Mouse (Mus musculus): ENCODE data around the gene Copa. TPM values are rescaled to one million over a fixed set of nuclear protein-coding genes. Genes with fewer than 3 reads are reported as not detected.

Copa gene
- total and polyA plus RNA-seq, 3 experiments, result 50.6 to 320 (median 166) TPM

GRCm38 (mm10) chr1:172155518-172155917 lies 73.2 kb downstream of the Copa start:
- Histone ChIP-seq H3K9me3 (replicated peaks) (no peaks in the 10 kb centered on the region), H3K27me3 (ENCODE audit: insufficient read depth, low read length) (no peaks in the 10 kb centered on the region), H3K4me3 (ENCODE audit: low read depth, low read length) (no peak overlapping the region), H3K4me1 (ENCODE audit: insufficient read depth, low read depth, low read length) (peaks cover 29% of the 10 kb centered on the region), H3K36me3 (replicated peaks) (peaks cover 66% of the 10 kb centered on the region)
- no peak for ATAC-seq (ENCODE audit: extremely low read depth, insufficient number of reproducible peaks, low FRiP score, poor library complexity, severe bottlenecking)
- DNase-seq (ENCODE audit: low spot score), result no peak
- TF ChIP-seq GATA1 (IDR thresholded peaks at IDR 0.05; ENCODE audit: borderline replicate concordance, low read length) (no peak), CTCF (IDR thresholded peaks at IDR 0.05; ENCODE audit: low read depth, low read length) (no peak), TAL1 (conservative IDR thresholded peaks at IDR 0.05; ENCODE audit: low read depth, low read length) (no peak), GATA2 (IDR thresholded peaks at IDR 0.05; ENCODE audit: borderline replicate concordance, low read depth, low read length) (no peak), POLR2AphosphoS5 (IDR thresholded peaks at IDR 0.05; ENCODE audit: insufficient replicate concordance, low read depth, low read length) (no peak)

GRCm38 (mm10) chr1:172159970-172160369 lies 77.6 kb downstream of the Copa start:
- DNase-seq (ENCODE audit: low spot score) (no peak), ATAC-seq (ENCODE audit: extremely low read depth, insufficient number of reproducible peaks, low FRiP score, poor library complexity, severe bottlenecking) (no peak)
- no peaks in the 10 kb centered on the region for H3K27me3 ChIP-seq (ENCODE audit: insufficient read depth, low read length)
- H3K4me3 ChIP-seq (ENCODE audit: low read depth, low read length), result no peak overlapping the region
- peaks cover 12% of the 10 kb centered on the region; the same call in 1 of the 2 replicates for H3K4me1 ChIP-seq (ENCODE audit: insufficient read depth, low read depth, low read length)
- H3K36me3 ChIP-seq (replicated peaks), result peaks cover 60% of the 10 kb centered on the region
- no peaks in the 10 kb centered on the region for H3K9me3 ChIP-seq (replicated peaks)
- no peak for TF ChIP-seq GATA1 (IDR thresholded peaks at IDR 0.05; ENCODE audit: borderline replicate concordance, low read length)
- TF ChIP-seq TAL1 (conservative IDR thresholded peaks at IDR 0.05; ENCODE audit: low read depth, low read length), result no peak
- TF ChIP-seq CTCF (IDR thresholded peaks at IDR 0.05; ENCODE audit: low read depth, low read length), result no peak
- no peak for TF ChIP-seq GATA2 (IDR thresholded peaks at IDR 0.05; ENCODE audit: borderline replicate concordance, low read depth, low read length)
- no peak for TF ChIP-seq POLR2AphosphoS5 (IDR thresholded peaks at IDR 0.05; ENCODE audit: insufficient replicate concordance, low read depth, low read length)

DNA sequence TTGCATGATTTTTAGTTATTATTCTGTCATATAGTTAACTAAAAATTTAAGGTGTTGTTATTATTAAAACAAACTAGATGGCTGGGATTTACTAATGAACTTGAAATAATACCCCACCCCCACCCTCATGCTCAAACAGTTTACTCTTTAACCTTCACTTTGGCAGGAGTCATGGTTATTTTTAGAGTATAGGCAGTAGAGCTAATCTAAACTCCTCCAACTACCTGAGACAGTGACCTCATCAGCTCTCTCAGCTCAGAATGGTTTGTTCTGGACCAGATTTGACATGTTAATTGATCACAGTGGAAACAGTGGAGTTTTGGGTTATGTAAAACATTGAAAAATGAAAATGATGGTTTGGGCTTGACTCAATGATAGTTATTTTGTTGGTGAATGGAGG lies 78.2 kb downstream of the Copa start:
- DNase-seq (ENCODE audit: low spot score) (no peak), ATAC-seq (ENCODE audit: extremely low read depth, insufficient number of reproducible peaks, low FRiP score, poor library complexity, severe bottlenecking) (no peak)
- no peaks in the 10 kb centered on the region for H3K9me3 ChIP-seq (replicated peaks)
- H3K4me1 ChIP-seq (ENCODE audit: insufficient read depth, low read depth, low read length), result peaks cover 11% of the 10 kb centered on the region; the same call in 1 of the 2 replicates
- TF ChIP-seq CTCF (IDR thresholded peaks at IDR 0.05; ENCODE audit: low read depth, low read length), result no peak
- TF ChIP-seq TAL1 (conservative IDR thresholded peaks at IDR 0.05; ENCODE audit: low read depth, low read length), result no peak
- no peak for TF ChIP-seq POLR2AphosphoS5 (IDR thresholded peaks at IDR 0.05; ENCODE audit: insufficient replicate concordance, low read depth, low read length)
- TF ChIP-seq GATA1 (IDR thresholded peaks at IDR 0.05; ENCODE audit: borderline replicate concordance, low read length), result no peak
- no peak for TF ChIP-seq GATA2 (IDR thresholded peaks at IDR 0.05; ENCODE audit: borderline replicate concordance, low read depth, low read length)
- no peaks in the 10 kb centered on the region for H3K27me3 ChIP-seq (ENCODE audit: insufficient read depth, low read length)
- H3K4me3 ChIP-seq (ENCODE audit: low read depth, low read length), result no peak overlapping the region
- H3K36me3 ChIP-seq (replicated peaks), result peaks cover 62% of the 10 kb centered on the region

- H3K36me3 ChIP-seq (replicated peaks), result peaks cover 65% of the 10 kb centered on the region
- H3K27me3 ChIP-seq (ENCODE audit: insufficient read depth, low read length), result no peaks in the 10 kb centered on the region
- TF ChIP-seq POLR2AphosphoS5 (IDR thresholded peaks at IDR 0.05; ENCODE audit: insufficient replicate concordance, low read depth, low read length), result no peak
- no peak for TF ChIP-seq GATA2 (IDR thresholded peaks at IDR 0.05; ENCODE audit: borderline replicate concordance, low read depth, low read length)
- TF ChIP-seq GATA1 (IDR thresholded peaks at IDR 0.05; ENCODE audit: borderline replicate concordance, low read length), result no peak
- no peak for TF ChIP-seq TAL1 (conservative IDR thresholded peaks at IDR 0.05; ENCODE audit: low read depth, low read length)
- TF ChIP-seq CTCF (IDR thresholded peaks at IDR 0.05; ENCODE audit: low read depth, low read length), result no peak
- DNase-seq (ENCODE audit: low spot score), result no peak
- peak; percentile 22; the same call in 1 of the 2 replicates for ATAC-seq (ENCODE audit: extremely low read depth, insufficient number of reproducible peaks, low FRiP score, poor library complexity, severe bottlenecking)
- H3K4me3 ChIP-seq (ENCODE audit: low read depth, low read length), result no peak overlapping the region
- peaks cover 9% of the 10 kb centered on the region; the same call in 1 of the 2 replicates for H3K4me1 ChIP-seq (ENCODE audit: insufficient read depth, low read depth, low read length)
- H3K9me3 ChIP-seq (replicated peaks), result no peaks in the 10 kb centered on the region
Observed at GRCm38 (mm10) chr1:172162009-172162408, 79.7 kb downstream of the Copa start.

- H3K36me3 ChIP-seq (replicated peaks), result peaks cover 74% of the 10 kb centered on the region
- H3K4me1 ChIP-seq (ENCODE audit: insufficient read depth, low read depth, low read length), result peaks cover 9% of the 10 kb centered on the region; the same call in 1 of the 2 replicates
- TF ChIP-seq GATA1 (IDR thresholded peaks at IDR 0.05; ENCODE audit: borderline replicate concordance, low read length), result no peak
- no peak for TF ChIP-seq CTCF (IDR thresholded peaks at IDR 0.05; ENCODE audit: low read depth, low read length)
- no peak for TF ChIP-seq POLR2AphosphoS5 (IDR thresholded peaks at IDR 0.05; ENCODE audit: insufficient replicate concordance, low read depth, low read length)
- TF ChIP-seq GATA2 (IDR thresholded peaks at IDR 0.05; ENCODE audit: borderline replicate concordance, low read depth, low read length), result no peak
- TF ChIP-seq TAL1 (conservative IDR thresholded peaks at IDR 0.05; ENCODE audit: low read depth, low read length), result no peak
- ATAC-seq (ENCODE audit: extremely low read depth, insufficient number of reproducible peaks, low FRiP score, poor library complexity, severe bottlenecking) (no peak), DNase-seq (ENCODE audit: low spot score) (no peak)
- H3K9me3 ChIP-seq (replicated peaks), result no peaks in the 10 kb centered on the region
- H3K27me3 ChIP-seq (ENCODE audit: insufficient read depth, low read length), result no peaks in the 10 kb centered on the region
- H3K4me3 ChIP-seq (ENCODE audit: low read depth, low read length), result no peak overlapping the region
Observed at GRCm38 (mm10) chr1:172162959-172163358, 80.6 kb downstream of the Copa start.

DNA sequence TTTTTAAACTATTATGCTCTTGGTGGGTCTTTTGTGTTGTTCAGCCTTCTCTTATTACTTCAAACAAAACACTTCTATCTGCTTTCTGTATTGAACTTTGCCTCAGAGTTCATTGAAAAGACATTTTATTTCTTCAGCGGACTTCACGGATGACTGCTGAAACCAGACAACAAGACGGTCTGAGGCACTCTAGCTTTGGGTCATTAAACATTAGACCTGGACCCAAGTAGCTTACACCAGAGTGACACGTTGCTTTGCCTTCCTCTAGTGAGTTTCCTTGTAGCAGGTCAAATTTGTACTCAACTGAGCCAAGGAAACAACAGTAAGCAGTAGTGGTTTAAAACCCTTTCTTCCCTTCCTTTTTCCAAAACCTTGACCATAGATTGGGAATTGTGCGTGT lies 85.6 kb downstream of the Copa start:
- Histone ChIP-seq H3K36me3 (replicated peaks) (peaks cover 92% of the 10 kb centered on the region), H3K4me3 (ENCODE audit: low read depth, low read length) (no peak overlapping the region), H3K27me3 (ENCODE audit: insufficient read depth, low read length) (no peaks in the 10 kb centered on the region), H3K9me3 (replicated peaks) (no peaks in the 10 kb centered on the region), H3K4me1 (ENCODE audit: insufficient read depth, low read depth, low read length) (peaks cover 2% of the 10 kb centered on the region; the same call in 1 of the 2 replicates)
- no peak for ATAC-seq (ENCODE audit: extremely low read depth, insufficient number of reproducible peaks, low FRiP score, poor library complexity, severe bottlenecking)
- TF ChIP-seq GATA1 (IDR thresholded peaks at IDR 0.05; ENCODE audit: borderline replicate concordance, low read length) (no peak), GATA2 (IDR thresholded peaks at IDR 0.05; ENCODE audit: borderline replicate concordance, low read depth, low read length) (no peak), POLR2AphosphoS5 (IDR thresholded peaks at IDR 0.05; ENCODE audit: insufficient replicate concordance, low read depth, low read length) (no peak), TAL1 (conservative IDR thresholded peaks at IDR 0.05; ENCODE audit: low read depth, low read length) (no peak), CTCF (IDR thresholded peaks at IDR 0.05; ENCODE audit: low read depth, low read length) (no peak)
- DNase-seq (ENCODE audit: low spot score), result no peak

Measured in G1E (cell line).